Mouse (Mus musculus): ENCODE results near the gene Tspyl3.
A peak's percentile ranks its signal among the peaks of the same experiment; 100 is the strongest.

The Tspyl3 gene

DNA sequence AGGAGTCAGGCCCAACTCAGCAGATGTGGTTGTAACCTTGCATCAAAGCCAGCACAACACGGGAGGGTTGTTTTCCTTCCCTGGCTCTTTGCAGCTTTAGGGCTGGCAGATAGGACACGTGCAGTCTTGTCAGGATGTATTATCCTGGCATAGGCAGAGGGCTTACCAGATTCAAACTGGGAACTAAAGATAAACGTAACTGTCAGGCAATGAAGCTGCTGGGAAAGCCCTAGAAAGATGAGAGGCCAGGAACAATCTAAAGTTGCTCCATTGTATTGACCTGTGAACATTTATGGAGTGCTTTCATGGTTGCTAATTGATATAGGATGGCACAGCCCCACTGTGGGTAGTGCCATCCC is 333 bp upstream of the Tspyl3 start:
- no peak for DNase-seq

DNA sequence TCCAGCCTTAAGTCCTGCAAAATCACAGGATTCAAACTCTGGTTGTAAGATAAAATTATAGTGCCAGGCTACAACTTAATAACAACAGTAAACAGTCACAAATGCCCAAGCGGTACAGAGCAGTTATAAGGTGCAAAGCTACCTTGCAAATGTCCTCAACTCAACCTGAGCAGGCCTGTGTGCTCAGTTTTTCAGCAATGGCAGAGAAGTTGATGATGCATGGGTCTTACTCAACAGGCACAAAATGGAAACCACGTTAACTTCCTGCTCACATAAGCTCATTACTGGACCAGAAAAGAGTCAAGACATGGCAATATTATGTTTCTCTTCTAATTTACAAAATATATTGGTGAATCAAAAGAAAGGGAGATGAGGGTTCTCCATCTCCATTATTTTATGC is 2.7 kb downstream of the Tspyl3 start:
- no peak for DNase-seq

DNA sequence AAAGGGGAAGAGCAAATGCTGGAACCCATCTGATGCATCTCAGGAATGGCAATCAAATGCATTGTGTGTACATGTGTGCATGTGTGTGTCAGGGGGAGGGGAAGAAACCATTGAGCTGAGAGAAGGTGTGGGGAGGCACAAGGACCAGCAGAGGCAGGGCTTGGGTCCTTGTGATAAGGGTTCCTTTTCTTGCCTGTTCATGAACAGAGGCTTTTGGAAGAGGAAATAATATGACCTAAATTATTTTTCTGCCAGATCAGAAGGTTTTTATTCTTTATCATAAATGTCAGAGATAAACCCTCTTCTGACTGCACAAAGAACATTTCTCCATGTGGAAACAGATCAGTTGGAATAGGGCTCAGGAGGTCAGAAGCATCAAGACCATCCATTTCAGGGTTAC is 3.1 kb downstream of the Tspyl3 start:
- DNase-seq: no peak

DNA sequence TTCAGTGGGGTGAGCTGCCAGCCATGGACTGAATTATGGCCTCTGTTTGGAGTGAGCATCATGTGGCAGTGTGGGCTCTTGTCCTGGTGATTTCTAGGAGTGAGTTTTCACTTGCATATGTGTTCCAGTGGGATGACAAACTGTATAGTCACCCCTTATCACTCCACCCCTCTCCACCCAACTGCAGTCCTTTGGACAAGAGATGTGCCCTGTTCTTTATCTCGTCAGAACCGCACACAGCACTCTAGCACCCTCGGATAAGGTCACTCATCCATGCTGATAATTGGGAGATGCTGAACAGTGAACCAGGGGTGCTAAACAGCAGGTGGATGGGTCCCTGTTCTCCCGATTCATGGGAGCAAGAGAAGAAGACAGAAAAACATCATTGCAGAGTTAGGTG is 3.6 kb downstream of the Tspyl3 start:
- no peak for DNase-seq

DNA sequence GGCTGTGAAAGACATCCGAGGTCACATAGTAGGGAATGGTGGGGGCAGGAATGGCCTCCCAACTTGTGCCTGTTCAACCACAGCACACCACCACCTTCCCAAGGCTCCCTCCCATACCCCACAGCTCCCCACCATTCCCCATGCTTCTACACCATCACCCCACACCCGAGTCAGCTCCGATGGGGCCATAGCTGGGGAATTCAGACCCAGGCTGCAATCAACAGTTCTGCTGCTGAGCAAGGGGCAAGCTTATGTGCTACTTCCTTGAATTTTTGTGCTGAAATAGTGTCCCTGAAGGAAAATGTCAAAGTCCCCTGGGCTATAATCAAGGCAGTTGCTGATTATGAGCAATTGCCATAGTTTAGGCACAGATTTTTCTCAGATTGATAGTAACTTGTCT is 6.7 kb downstream of the Tspyl3 start:
- no peak for DNase-seq

DNA sequence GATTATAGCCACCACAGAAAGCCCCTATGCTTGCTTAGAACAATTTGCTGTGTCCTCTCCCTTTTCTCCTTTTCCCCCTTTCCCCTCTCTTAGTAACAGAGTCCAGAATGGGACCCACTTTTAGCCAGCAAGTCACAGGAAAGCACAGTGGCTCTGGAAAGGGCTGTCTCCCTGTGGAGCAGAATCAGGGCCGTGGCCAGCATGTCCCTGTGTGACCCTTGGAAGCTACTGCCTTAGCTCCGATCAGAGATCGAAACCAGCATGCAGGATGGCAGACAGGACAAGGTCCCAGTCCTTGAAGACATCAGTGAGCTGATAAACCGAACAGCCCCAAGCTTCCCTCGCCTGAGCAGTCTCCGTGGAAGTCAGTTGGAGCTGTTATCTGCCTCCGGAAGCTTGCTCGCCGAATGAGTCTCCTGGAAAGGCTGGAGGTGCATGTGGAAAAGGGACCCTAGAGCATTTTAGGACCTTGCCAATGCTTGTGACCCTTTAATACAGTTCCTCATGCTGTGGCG is 7.4 kb downstream of the Tspyl3 start:
- no peak for DNase-seq

DNA sequence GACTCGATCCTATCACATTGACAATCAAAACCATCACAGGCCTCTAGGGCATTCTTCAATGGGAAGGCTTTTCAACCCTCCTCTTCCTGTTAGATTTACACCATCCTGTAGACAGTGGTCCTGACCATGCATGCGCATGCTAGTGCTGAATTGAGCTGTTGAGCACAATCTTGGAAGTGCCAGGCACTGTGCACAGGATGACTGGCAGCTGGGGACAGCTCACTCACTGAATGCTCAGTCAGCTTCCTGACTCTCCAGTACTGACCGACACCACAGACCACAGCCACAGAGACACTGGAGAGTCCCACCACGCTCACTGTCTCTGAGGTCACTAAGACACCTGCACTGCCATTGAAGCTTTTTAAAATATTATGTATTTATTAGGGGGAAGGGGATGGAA is 9.8 kb downstream of the Tspyl3 start:
- DNase-seq: no peak

DNA sequence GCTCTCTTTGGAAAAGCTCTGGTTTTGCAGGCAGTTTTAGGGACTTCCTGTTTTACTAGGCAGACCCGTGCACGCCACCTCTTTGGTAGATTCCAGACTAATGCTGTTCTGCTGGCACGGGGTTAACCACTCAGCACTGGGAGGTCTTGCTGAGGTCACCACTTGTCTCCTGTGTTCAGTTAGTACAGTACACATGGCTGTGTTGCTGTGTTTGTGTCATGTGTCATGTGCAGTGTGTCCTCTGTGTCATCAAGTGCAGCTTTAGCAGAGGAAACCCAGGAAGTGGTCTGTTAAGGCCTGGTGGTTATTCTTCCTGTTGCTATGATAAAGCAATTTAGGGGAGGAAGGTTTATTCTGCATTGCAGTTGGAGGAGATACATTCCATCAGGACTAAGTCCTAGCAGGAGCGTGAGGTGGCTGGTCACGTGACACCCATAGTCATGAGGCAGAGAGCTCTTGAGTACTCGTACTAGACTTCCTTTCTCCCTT is 10.4 kb downstream of the Tspyl3 start:
- no peak for DNase-seq

DNA sequence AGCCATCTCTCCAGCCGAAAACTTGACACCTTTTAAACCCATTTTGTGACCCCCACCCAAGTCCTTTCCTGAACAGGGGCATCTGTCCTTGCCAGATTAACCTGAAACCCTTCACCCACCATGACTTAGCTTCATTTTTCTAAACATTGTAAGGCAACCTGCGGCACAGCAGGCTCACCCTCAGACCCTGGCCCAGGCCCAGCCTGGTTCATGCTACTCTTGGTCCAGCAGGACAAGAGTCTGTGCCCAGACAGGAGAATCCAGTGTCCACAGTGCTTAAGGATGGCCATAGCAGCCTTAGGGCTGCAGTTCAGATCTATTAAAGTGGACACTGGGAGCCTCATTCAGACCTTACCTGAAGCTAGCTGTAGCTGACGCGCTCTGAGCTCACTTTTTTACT is 11.9 kb downstream of the Tspyl3 start:
- DNase-seq: no peak

DNA sequence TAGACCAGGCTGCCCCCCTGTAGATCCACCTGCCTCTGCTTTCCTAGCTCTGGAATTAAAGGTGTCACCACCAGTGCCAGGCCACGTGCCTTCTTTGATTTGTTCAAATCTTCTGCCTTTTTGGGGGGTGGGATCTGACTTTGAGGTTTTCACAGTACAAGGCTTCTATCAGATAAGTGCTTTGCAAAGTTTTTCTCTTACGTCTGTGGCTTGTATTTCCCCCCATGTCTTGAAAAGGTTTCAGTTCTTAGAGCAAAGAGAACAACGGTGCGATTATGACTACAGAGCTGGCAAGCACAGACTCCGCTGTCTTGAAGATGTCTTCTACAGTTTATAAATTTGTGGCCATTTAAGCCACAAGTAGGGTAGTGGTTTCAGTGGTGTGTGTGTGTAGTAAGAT is 13.8 kb downstream of the Tspyl3 start:
- DNase-seq: no peak

DNA sequence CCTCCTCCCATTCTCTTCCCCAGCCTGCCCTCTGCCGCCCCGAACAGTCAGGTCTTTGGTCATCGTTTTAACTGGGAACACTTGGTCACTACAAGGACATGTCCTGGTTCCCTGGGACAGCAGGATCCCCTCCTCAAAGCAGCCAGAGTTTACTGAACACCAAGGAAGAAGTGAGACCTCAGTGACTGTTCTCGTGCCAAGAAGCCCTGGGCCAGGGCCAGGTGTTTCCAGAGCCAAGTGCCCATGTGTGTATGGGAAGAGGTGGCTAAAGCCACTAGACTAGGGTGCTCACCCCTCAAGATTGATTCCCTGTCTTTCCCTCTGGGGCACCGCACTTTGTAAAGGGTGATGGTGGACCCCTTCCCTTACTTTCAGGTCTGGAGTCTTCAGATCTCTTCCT is 16.0 kb downstream of the Tspyl3 start:
- DNase-seq: peak; percentile 58 to 74

DNA sequence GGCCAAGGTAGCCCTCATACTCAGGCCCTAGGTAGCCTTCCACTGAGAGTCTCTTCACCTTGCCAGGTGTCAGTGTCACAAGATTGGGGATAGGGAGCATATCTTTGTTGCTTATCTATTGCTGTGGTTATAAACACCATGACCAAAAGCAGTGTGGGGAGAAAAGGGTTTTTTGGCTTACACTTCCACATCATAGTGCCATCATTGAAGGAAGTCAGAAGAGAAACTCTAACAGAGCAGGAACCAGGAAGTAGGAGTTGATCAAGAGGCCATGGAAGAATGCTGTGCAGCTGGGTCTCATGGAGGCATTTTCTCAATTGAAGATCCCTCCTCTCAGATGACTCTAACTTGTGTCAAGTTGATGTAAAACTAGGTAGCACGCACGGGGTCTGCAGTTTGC is 17.1 kb downstream of the Tspyl3 start:
- DNase-seq: no peak

DNA sequence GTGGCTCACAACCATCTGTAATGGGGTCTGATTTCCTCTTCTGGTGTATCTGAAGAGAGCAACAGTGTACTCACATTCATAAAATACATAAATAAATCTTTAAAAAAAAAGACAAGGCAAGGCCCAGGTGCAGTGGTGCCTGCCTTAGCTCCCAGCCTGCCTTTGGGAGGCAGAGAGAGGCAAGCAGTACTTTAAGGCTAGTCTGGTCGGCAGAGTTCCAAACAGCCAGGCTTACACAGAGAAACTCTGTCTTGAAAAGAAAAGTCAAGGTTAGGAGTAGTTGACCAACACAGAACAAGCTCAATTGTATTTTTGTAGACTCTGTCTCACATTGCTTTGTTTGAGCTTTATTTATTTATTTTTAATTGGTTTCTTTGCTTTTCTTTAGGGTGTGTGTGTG is 22.5 kb downstream of the Tspyl3 start:
- DNase-seq: no peak

DNA sequence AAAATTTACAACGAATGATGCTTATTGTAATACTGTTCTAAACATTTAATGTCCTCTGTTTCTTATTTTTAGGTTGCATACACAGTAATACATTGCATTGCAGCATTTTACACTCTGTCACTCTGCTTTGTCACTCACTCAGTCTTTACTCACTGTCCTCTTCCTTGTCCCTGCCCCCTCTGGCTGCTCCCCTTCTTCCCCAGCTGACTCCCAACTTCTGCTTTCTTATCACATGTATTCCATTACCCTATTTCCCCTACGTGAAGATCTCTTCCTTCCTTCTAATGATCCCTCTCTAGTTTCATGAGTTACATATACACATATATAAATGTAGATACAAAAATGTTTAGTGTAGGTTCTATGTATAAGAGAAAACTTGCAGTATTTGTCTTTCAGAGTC is 26.1 kb downstream of the Tspyl3 start:
- no peak for DNase-seq

DNA sequence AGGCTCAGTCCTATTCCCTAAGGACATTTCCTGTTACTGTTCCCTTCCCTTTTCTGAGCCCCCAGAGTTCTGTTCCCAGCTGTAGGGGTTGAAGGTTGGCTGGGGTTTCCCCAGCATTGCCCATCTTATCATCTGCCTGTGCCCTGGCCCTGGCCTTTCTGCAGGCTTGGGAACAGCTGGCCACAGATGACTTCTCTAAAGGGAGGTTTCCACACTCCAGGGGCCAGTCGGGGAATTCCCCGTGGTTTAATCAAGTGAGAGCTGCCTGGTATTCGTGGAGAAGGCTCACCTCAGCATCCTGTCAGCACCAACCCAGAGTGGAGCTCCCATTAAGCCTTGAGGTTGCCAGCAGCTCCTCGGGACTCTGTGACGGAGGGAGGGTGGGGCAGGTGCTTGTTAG is 26.8 kb downstream of the Tspyl3 start:
- DNase-seq: no peak

DNA sequence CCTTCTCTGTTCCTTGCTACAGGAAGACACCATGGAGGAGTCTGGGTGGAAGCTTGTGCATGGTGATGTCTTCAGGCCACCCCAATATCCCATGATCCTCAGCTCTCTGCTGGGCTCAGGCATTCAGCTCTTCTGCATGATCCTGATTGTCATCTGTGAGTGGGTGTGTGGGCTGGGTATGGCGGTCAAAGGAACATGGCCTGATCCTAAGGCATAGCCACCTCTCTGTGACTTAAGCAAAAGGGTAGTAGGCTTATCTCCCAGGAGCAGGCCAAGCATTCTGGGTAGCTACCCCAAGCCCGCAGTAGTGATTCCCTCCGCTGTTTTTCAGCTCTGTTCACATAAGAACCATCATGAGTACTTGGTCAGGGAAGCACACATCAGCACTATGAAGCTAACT is 31.0 kb downstream of the Tspyl3 start:
- DNase-seq: no peak

DNA sequence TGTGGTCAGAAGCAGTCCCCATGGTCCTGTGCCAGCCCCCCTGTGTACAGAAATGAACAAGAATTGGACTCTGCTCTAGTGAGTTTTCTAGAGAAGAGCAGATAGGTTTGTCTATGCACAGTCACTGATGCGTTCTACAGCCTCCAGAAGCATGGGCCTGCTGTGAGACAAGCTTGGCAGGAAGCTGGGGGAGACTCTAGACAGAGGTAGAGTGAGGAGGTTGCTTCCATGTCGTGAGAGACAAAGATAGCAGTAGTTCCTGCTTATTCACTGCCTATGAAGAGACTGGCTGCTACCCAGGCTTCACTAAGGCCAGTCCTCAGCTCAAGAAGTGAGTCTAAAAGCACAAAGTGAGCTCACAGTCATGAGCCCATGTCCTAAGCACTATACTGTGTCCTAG is 34.0 kb downstream of the Tspyl3 start:
- DNase-seq: no peak

DNA sequence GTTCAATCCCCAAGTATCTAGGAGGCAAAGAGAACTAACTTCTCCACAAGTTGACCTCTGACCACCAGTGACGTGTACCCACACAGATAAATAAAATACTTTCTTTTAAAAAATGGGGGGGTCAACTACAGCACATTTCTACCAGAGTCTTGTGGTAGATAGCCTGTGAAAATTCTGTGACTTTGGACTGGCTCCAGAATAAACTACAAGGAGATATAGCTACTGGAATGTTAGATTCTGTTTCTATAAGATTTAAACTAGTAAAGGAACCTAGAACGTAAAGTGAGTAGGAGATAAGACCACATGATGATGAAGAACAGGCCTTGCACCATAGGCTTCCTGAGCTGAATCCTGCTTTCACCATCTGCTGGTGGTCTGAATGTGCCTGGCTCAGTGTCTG is 37.4 kb downstream of the Tspyl3 start:
- DNase-seq: no peak

DNA sequence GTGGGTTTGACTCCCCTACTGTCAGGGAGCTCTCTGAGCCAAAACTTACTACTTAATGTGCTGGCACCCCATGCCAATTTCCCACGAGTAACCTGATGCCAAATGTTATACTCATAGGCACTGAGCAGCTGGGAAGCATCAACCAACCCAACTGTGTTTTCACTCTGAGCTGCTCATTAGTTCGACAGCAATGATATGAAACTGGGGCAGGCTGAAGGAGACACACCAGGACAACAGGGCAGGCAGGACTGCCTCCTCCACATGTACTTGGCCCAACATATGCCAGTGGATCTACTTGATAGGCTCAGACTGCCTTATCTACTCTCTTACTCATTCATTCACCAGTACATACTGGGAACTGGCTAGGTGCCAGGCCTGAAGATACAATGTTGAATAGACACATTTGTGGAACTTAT is 39.1 kb downstream of the Tspyl3 start:
- peak in 1 of 2 experiments; percentile 39 for DNase-seq

DNA sequence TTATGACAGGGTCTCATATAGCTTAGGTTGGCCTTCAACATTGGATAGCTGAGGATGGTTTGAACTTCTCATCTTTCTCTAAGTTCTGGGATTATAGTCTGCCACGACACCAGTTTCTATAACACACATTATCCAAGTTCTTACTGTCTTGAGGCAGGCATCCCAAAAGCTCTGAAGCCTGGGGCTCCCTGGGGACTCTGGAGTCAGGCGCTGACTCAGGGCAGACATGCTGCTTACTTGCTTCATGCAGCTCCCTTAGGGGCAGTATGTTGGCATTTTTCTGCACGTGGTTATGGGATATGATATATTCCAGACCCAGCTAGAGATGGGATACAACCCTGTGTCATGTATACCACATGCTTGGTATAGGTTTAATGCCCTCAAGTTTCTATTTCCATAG is 45.3 kb downstream of the Tspyl3 start:
- no peak for DNase-seq

DNA sequence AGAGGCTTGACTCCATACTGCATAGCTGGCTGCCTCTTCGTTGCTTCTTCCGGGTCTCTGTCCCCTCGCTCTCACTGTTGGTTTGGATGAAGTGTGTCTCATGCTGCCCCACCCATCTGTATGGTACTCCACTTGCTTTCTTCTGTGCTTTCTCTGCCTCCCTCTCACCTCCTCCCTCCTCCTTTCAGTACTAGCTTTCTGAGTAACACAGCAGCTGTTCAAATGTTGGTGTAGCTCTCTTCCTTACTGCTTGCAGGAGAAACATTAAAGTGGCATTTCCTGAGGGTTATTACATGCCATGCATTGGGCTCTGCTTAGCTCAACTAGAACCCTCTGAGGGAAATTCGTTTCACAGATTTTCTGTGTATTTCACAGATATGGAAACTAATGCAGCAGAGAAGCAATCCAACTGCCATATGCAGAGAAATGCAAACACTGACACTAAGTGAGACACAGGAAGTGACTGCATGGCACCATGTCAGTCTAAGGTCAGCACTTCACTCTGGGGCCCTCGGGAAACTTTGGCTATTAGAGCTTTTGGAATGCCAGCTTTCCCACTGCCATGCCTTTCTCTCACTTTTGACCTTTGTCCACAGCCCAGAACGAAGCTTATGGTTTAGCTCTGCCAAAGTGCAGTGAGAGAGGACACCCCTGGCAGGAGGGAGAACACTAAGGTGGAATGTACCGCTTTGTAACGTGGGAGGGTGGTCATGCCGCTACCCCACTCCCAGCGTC is 45.9 kb downstream of the Tspyl3 start:
- no peak for DNase-seq

DNA sequence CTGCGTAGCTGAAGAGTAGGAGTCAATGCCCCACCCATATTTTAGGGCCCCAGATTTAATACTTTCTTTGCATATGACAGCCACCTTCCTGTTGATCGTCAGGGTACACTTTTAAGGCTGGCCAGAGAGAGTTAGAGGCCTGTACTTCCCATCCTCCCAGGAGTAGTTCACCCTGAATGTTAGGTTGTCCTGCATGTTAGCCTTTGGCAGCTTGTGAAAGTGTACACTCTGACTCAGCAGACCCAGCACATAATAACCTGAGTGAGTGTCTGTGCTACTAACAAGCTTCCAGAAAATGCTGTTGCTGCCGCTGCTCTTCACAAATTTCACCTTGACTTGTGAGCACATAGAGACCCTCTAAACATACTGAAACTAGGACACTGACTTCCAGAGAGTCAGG is 48.1 kb downstream of the Tspyl3 start:
- DNase-seq: no peak

DNA sequence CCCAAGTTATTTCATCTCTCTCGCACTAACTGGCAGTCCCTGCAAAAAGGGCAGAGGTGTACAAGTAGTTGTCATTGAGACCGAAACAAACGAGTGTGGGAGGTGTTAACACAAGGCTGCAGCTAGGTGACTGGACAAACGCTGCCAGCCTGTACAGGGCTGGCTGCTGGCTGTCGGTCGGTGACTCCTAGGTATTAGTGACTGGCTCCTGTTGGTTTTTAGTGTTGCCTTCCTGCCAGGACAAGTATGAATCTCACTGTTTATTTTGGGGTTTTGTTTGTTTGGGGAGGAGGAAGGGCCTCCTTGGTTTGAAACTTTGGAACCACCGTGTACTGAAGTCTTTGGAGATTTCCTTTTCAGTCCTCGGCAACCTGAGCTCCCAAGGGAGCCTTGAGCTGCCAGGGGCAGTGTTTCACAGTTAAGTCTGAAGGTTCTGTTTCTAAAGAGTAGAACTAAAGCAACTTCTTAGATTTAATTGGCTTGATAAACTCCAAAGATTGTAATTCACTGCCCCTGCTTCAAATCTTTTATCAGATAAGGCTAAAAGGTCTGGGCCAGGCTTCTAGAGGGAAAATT is 49.2 kb downstream of the Tspyl3 start:
- no peak for DNase-seq
